Mouse (Mus musculus) hindbrain, embryonic 16.5 days (tissue): Measurements from ENCODE around the gene Bcap31. TPM values are rescaled to one million over a fixed set of nuclear protein-coding genes. Genes with fewer than 3 reads are reported as not detected.

Experiments
- ATAC-seq: fragments of 200-750 bp; cut with Nextera tagmentation; 2 replicates; pipeline ENCODE4 v1.8.0; 2017; ENCODE audit warnings: moderate TSS enrichment, moderate library complexity
- H3K27ac ChIP-seq: fragments of 300-500 bp; sonication (generic); 2 replicates; pipeline ENCODE4 v1.5.1; 2014; ENCODE audit warnings: low read depth, mild to moderate bottlenecking, control low read depth, low read length, moderate library complexity
- H3K27me3 ChIP-seq: fragments of 300-500 bp; sonication (generic); replicated peaks from 2 replicates; pipeline ENCODE4 v1.6.1; 2014; ENCODE audit warnings: low read length; ENCODE audit not compliant: control insufficient read depth, insufficient read depth
- H3K36me3 ChIP-seq: fragments of 300-500 bp; sonication (generic); 2 replicates; pipeline ENCODE4 v1.6.1; 2014; ENCODE audit warnings: mild to moderate bottlenecking, low read length, moderate library complexity, mixed read lengths; ENCODE audit not compliant: control insufficient read depth, insufficient read depth
- H3K4me1 ChIP-seq: fragments of 300-500 bp; sonication (generic); 2 replicates; pipeline ENCODE4 v1.6.1; 2014; ENCODE audit warnings: low read depth, low read length; ENCODE audit not compliant: control insufficient read depth, insufficient read depth
- H3K4me2 ChIP-seq: fragments of 300-500 bp; sonication (generic); 2 replicates; pipeline ENCODE4 v1.6.1; 2014; ENCODE audit warnings: mild to moderate bottlenecking, low read length, control low read depth, moderate library complexity
- H3K4me3 ChIP-seq: fragments of 300-500 bp; sonication (generic); 2 replicates; pipeline ENCODE4 v1.5.1; 2014; ENCODE audit warnings: mild to moderate bottlenecking, low read length, control low read depth, moderate library complexity
- H3K9ac ChIP-seq: fragments of 300-500 bp; sonication (generic); 2 replicates; pipeline ENCODE4 v1.6.1; 2014; ENCODE audit warnings: low read depth, mild to moderate bottlenecking, control low read depth, low read length, moderate library complexity
- H3K9me3 ChIP-seq: fragments of 300-500 bp; sonication (generic); 2 replicates; pipeline ENCODE4 v1.6.1; 2014; ENCODE audit warnings: mild to moderate bottlenecking, low read length, moderate library complexity; ENCODE audit not compliant: control insufficient read depth
- WGBS: fragments of 180-500 bp; shearing (Covaris S2); extraction: QIAGEN DNeasy Blood & Tissue Kit; methylation state at CpG from one replicate; pipeline ENCODE4 v1.1.7; 2014; 5-methylcytosine and 5-hydroxymethylcytosine counted together
- polyA plus RNA-seq: library from polyadenylated mRNA; unstranded; fragments of >200 nt; fragmentation: Nextera tagmentation; extraction: Ambion mirVana; gene quantifications from 2 replicates; pipeline ENCODE4 v1.2.1, GENCODE M21; 2015

Gene Bcap31
- polyA plus RNA-seq, 1 experiment from 2014 or later = 154 TPM

DNA sequence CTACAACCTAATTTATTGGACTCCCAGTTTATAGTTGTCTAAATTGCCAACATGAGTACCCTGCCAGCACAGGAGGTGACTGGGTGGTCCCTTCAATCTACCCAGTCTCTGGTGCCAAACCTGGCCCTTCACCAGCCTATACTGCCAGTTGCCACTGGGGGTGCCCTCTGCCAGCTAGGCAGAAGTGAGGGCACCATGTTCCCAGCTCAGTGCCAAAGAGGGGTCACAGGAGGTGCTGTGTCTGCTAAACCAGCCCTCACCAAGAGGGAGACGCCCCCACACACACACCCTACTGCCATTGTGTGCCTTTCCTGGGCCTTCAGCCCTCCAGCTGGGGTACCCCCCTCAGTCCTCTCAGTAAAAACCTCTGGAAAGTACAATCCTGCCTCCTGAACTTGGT is 22.2 kb upstream of the Bcap31 start:
- H3K4me3 ChIP-seq = no peak overlapping the region
- H3K27ac ChIP-seq = no peak overlapping the region
- no CpG with 5 or more reads among the region's 1 CpGs for WGBS
- H3K27me3 ChIP-seq = no peaks in the 10 kb centered on the region
- no peak for ATAC-seq
- no peaks in the 10 kb centered on the region for H3K9me3 ChIP-seq
- H3K9ac ChIP-seq = no peak overlapping the region
- no peaks in the 10 kb centered on the region for H3K4me1 ChIP-seq
- no peaks in the 10 kb centered on the region for H3K36me3 ChIP-seq
- no peak overlapping the region for H3K4me2 ChIP-seq

DNA sequence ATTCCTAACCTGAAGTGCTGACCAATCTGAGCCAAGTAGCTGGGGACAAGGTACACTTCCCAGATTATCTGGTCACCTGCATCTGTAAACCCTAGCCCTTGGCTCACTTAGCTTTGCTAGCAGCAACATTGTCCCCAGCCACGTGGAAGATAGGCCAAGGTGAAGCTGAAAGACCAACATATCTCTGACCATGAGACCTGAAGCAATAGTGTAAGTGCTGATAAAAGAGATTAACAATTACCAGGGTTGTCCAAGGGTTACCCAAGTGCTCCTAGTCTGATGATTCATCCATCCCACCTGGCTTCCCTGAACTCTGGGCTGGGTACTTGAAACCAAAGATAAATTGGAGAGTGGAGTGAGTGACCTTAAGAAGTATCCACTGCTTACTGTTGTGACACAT is 14.9 kb upstream of the Bcap31 start:
- no peaks in the 10 kb centered on the region for H3K27me3 ChIP-seq
- 0 out of 2 replicates have a peak, but pooled peaks cover 4% of the 10 kb centered on the region for H3K36me3 ChIP-seq
- no peak overlapping the region for H3K4me3 ChIP-seq
- H3K9me3 ChIP-seq = no peaks in the 10 kb centered on the region
- 46% methylated on average over 1 of the region's 1 CpGs for WGBS
- H3K4me1 ChIP-seq = no peaks in the 10 kb centered on the region
- no peak for ATAC-seq
- H3K4me2 ChIP-seq = no peak overlapping the region
- H3K9ac ChIP-seq = no peak overlapping the region
- H3K27ac ChIP-seq = no peak overlapping the region

DNA sequence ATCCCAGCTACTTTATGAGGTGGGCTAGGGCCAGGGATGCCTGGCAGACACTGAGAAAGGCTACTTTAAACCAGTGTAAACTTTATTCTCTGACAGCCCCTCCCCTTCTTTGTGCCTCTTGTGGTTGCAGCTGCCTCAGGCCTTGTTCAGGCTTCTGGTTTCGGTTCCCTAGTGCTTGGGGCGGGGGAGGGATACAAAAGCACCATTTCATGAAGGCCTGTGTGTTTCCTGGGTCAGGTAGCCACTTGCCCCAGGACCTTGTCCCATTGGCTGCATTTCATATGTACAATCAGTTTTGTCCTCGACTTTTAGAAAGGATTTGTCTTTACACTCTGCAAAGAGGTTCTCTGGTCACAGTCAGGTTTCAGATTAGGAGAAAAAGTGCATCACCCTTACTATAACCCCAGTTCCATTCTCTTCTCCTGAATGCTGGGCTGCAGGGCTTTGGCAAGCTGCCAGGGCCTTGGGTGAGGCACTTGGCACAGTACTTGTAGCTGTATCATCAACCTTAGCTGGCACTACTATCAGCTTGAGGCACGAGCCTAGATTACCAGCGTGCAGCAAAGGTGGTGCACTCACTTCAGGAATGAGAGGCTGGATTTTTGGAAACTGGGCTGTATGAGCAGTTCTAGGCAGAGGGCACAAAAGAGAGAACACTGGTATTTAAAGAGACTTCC is 2.8 kb upstream of the Bcap31 start:
- Histone ChIP-seq H3K27ac (no peak overlapping the region), H3K9me3 (no peaks in the 10 kb centered on the region), H3K4me1 (peaks cover 17% of the 10 kb centered on the region), H3K9ac (no peak overlapping the region), H3K36me3 (no peaks in the 10 kb centered on the region), H3K4me3 (no peak overlapping the region), H3K4me2 (peak overlapping the region; percentile 12; the same call in 1 of the 2 replicates), H3K27me3 (no peaks in the 10 kb centered on the region)
- ATAC-seq = no peak
- 44% methylated on average over 5 of the region's 5 CpGs for WGBS

DNA sequence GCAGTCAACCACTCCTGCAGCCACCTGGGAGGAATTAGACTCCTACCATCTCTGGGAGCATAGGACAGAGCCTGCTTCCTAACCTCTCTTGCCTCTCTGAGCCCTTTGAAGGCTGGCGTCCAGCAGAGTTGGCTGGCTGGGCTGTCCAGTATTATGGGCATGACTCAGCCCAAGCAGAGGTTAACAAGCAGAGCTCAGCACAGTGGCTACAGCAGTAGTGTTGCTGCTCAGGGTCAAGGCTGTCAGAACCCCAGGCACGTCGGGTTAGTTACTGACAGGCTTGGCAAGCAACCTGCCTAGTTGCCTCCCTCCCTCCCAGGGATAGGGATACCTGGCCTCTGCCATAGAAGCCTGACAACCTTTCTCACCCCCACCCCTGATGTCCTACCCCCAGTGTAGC is 2.3 kb upstream of the Bcap31 start:
- no peak for ATAC-seq
- peak overlapping the region; percentile 12; the same call in 1 of the 2 replicates for H3K4me2 ChIP-seq
- WGBS = 21% methylated on average over 3 of the region's 3 CpGs
- H3K36me3 ChIP-seq = no peaks in the 10 kb centered on the region
- H3K4me3 ChIP-seq = no peak overlapping the region
- no peaks in the 10 kb centered on the region for H3K9me3 ChIP-seq
- peaks cover 17% of the 10 kb centered on the region for H3K4me1 ChIP-seq
- H3K27ac ChIP-seq = no peak overlapping the region
- no peaks in the 10 kb centered on the region for H3K27me3 ChIP-seq
- no peak overlapping the region for H3K9ac ChIP-seq

DNA sequence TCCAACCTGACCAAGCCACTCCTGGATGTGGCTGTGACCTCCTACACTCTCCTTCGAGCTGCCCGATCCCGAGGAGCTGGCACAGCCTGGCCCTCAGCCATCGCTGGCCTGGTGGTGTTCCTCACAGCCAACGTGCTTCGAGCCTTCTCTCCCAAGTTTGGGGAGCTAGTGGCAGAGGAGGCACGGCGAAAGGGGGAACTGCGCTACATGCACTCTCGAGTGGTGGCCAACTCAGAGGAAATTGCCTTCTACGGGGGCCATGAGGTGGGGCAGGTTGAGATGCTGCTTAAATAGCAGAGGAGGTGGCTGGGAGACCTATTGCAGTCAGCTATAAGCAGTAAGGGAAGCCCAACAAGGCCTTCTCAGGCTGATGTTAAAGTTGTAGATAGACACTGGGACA is 1.7 kb upstream of the Bcap31 start:
- ATAC-seq = no peak
- peak overlapping the region; percentile 54 for H3K4me3 ChIP-seq
- peak overlapping the region; percentile 67 for H3K4me2 ChIP-seq
- H3K4me1 ChIP-seq = peaks cover 17% of the 10 kb centered on the region
- H3K36me3 ChIP-seq = no peaks in the 10 kb centered on the region
- no peaks in the 10 kb centered on the region for H3K27me3 ChIP-seq
- no peak overlapping the region for H3K27ac ChIP-seq
- WGBS = 71% methylated on average over 11 of the region's 11 CpGs
- no peaks in the 10 kb centered on the region for H3K9me3 ChIP-seq
- no peak overlapping the region for H3K9ac ChIP-seq

DNA sequence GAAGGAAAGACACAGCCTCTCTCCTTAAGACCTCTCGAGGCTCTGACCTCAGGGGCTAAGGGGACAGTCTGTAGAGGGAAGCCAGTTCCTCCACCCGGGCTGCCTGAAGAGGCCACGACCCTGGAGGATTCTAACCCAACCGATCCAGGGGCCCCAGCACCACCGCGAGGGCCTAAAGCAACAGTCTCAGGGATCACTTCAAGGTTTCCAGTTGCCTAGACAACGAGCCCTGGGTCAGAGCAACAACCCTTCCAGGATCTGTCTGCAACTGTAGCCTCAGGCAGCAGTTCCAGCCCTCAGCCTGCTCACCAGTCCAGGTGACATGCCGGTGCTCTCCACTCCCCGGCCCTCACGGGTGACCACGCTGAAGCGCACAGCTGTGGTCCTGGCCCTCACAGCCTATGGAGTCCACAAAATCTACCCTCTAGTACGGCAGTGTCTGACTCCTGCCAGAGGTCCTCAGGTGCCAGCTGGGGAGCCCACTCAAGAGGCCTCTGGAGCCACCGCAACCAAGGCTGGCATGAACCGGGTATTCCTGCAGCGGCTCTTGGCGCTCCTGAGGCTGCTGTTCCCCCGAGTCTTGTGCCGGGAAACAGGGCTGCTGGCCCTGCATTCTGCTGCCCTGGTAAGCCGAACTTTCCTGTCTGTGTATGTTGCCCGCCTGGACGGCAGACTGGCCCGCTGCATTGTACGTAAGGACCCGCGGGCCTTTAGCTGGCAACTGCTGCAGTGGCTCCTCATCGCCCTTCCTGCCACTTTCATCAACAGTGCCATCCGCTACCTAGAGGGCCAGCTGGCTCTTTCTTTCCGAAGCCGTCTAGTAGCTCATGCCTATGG is 952 bp upstream of the Bcap31 start:
- Histone ChIP-seq H3K4me1 (peaks cover 17% of the 10 kb centered on the region), H3K9ac (peak overlapping the region; percentile 65), H3K4me3 (peak overlapping the region; percentile 54), H3K9me3 (no peaks in the 10 kb centered on the region), H3K36me3 (no peaks in the 10 kb centered on the region), H3K27me3 (no peaks in the 10 kb centered on the region), H3K4me2 (peak overlapping the region; percentile 67), H3K27ac (peak overlapping the region; percentile 77)
- WGBS = 32% methylated on average over 29 of the region's 30 CpGs
- peak; percentile 73 for ATAC-seq

DNA sequence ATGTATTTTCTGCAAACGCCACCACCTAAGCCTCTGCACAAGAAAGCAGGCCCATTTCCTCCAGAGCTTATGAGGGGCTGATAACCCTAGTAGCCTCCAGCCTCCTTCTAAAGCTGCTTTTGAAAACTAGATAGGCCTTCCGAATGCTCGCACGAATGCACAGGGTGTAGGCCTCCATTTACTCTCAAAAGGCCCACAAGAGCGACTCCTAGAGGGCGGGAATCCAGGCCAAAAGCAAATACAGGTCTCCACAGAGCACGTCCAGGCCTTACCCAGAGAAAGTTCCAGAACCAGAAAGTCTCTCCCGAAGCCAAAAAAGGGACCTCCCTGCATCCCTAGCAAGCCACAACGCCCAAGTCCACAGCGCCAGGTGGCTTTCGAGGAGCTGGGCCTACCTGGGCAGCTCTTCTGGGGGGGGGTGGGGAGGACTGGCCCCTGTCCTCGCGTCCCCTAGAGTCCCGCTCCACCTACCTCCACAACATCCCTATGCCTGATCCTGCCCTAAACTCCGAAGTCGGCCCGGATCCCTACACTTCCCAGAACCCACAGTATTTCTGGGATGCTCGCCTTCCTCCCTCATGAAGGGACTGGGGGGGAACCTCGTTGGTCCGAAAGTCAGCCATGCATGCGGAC is 383 bp downstream of the Bcap31 start:
- peak overlapping the region; percentile 65 for H3K9ac ChIP-seq
- H3K4me1 ChIP-seq = peaks cover 17% of the 10 kb centered on the region
- no peaks in the 10 kb centered on the region for H3K9me3 ChIP-seq
- peak overlapping the region; percentile 54 for H3K4me3 ChIP-seq
- H3K36me3 ChIP-seq = no peaks in the 10 kb centered on the region
- peak; percentile 49 for ATAC-seq
- peak overlapping the region; percentile 77 for H3K27ac ChIP-seq
- H3K4me2 ChIP-seq = peak overlapping the region; percentile 67
- WGBS = 25% methylated on average over 16 of the region's 21 CpGs
- no peaks in the 10 kb centered on the region for H3K27me3 ChIP-seq

DNA sequence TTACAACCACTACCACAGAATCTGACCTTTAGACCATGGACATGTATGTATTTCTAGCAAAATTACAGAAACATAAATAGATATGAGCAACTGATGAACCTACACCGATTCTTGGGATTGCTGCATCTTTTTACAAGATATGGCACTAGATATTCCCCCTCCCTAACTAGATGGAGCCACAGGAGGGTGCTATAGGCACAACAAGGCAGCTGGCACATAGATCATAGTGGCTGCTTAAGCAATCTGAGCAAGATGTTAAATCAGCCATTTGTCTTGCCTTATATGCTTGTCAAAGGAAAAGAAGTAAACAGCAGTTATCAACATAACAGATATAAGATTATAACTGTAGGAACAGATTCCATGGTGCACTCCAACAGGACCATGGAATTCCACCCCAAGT is 15.5 kb downstream of the Bcap31 start:
- no peaks in the 10 kb centered on the region for H3K27me3 ChIP-seq
- no peak overlapping the region for H3K4me3 ChIP-seq
- WGBS = 83% methylated on average over 1 of the region's 1 CpGs
- H3K4me2 ChIP-seq = no peak overlapping the region
- H3K27ac ChIP-seq = no peak overlapping the region
- no peaks in the 10 kb centered on the region for H3K4me1 ChIP-seq
- H3K9ac ChIP-seq = no peak overlapping the region
- H3K36me3 ChIP-seq = 0 out of 2 replicates have a peak, but pooled peaks cover 4% of the 10 kb centered on the region
- no peaks in the 10 kb centered on the region for H3K9me3 ChIP-seq
- no peak for ATAC-seq
